Mouse (Mus musculus): ENCODE data around the gene Pik3r2.

The Pik3r2 gene

GRCm38 (mm10) chr8:70772890-70773289 is 3.6 kb downstream of the Pik3r2 start:
- DNase-seq (ENCODE audit: low spot score in 2 of 2) = no peak

- no peak for DNase-seq (ENCODE audit: low spot score in 2 of 2)
Observed at GRCm38 (mm10) chr8:70772075-70772474, 4.4 kb downstream of the Pik3r2 start.

GRCm38 (mm10) chr8:70771217-70771616 is 5.3 kb downstream of the Pik3r2 start:
- no peak for DNase-seq (ENCODE audit: low spot score in 2 of 2)

- DNase-seq (ENCODE audit: low spot score in 2 of 2) = no peak
Observed at GRCm38 (mm10) chr8:70770748-70771147, 5.8 kb downstream of the Pik3r2 start.

DNA sequence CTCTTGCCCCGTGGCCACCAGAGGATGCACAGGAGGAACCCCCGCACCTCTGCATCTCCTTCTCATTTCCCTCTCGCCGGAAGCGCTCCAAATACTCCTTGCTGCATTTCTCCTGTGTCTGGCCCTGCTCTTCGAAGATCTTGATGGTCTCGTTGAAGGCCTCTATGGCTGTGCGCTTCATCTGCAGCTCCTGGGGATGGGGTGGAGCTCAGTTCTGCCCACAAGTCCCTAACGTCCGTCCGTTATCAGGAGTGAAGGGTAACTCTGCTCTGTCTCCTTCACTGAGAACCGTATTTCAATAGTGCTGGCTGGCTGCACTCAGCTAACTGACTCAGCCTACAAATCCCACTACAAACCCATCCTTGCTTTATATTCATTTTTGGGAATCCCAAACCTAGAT is 6.7 kb downstream of the Pik3r2 start:
- DNase-seq (ENCODE audit: low spot score in 2 of 2) = no peak

- DNase-seq (ENCODE audit: low spot score in 2 of 2) = peak; percentile 86 to 95
Observed at GRCm38 (mm10) chr8:70769359-70769758, 7.2 kb downstream of the Pik3r2 start.

DNA sequence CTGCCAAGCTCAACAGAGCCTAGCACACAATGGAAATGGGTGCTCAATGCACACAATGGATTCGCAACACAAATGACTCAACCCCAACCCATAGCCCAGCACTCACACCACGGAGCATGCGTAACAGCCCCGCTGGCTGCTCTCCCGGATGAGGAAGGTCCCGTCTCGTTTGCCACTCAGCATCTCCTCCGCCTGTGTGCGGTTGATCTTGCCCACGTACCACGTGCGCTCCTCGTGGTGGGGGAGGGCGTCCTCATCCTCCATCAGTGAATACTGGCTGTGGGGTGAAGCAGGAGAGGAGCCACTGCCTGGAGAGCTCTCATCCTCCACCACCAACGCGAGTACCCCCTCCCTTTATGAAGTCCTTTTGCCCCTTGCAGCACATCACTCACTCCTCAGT is 7.6 kb downstream of the Pik3r2 start:
- no peak for DNase-seq (ENCODE audit: low spot score in 2 of 2)

- DNase-seq (ENCODE audit: low spot score in 2 of 2) = no peak
Observed at GRCm38 (mm10) chr8:70768231-70768776, 8.2 kb downstream of the Pik3r2 start.

GRCm38 (mm10) chr8:70767503-70767902 is 9.0 kb downstream of the Pik3r2 start:
- DNase-seq (ENCODE audit: low spot score in 2 of 2) = no peak

DNA sequence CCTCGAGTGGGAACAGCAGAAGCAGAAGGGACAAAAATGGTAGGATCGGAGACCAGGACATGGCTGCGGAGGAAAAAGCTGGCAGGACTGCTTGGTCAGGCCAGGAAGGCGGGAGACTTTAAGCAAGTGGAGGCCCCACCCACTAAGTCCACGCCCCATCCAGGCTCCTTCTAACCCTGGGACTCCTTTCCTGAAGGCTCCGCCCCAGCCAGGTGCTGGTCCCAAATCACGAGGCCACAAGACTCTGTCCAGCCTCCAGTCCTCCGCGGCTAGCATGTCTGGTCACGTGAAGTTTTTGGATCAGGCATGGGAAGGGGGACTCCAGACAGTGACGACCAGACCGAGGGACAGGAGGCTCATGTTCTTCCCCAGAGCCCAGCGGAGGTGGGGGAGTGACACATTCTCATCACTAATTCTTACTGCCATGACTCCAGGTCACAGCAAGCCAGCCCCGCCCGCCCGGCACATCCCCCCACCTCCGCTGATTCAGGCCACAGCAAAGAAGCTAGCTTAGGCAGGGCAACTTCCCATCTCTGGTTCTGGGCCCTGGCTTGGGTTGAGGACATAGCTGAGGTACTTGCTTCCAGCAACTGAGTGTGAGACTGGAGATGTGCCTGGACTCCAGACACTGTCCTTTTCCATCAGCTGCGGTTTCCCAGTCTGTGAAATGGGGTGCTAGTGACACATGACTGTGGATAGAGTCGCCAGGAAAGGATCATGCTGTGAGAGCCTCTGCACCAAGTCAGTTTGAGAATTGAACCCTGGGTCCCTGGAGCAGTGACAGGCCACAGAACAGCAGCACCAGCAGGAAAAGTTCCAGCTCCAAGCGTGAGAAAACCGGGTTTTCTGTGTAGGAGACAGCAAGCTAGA is 9.7 kb downstream of the Pik3r2 start:
- no peak for DNase-seq (ENCODE audit: low spot score in 2 of 2)

DNA sequence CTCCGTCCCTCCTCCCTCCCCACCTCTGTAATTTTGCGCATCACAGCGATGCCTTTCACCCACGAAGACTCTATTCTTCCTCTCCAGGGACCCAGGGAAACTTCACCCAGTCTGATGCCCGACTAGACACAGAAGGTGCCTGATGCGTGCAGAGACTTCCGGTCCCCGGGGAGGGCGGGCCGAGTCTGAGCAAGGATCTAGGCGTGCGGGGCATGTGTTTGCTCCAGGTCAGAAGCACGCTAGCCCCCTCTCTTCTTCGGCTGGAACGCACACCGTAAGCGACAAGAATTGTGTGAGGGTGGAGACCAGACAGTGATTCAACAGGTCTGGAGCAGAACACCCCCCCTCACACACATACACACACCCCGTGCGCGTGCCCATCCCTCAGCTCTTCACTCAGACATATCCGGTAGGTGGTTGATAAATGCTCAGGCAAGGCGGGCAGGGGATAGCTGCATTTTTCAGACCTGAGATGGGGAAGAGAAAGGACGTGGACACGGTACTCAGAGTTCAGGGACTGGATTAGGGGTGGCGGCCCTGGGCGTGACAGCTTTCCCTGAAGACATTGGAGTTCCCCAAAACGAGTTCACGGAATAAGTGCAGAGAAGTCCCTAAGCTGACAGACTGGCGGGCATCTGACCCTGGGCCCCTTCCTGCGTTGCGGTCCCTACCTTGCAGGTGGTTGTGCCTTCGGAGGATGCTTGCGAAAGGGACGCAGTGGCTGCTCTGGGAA is 10.5 kb downstream of the Pik3r2 start:
- no peak for DNase-seq (ENCODE audit: low spot score in 2 of 2)

DNA sequence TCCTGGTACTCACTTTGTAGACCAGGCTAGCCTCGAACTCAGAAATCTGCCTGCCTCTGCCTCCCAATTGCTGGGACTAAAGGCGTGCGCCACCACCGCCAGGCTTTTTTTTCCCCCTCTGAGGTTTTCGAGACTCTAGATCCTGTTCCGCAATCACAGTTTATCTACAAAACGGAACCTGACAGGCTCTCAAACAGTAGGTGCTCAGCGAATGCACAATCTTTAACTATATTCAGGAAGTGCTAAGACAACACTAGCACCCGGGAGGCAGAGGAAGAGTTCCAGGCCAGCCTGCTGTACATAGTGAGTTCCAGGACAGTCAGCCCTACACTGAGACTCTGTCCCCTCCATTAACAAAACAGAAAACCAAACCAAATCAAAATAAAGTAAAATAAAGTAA is 11.2 kb downstream of the Pik3r2 start:
- no peak for DNase-seq (ENCODE audit: low spot score in 2 of 2)

DNA sequence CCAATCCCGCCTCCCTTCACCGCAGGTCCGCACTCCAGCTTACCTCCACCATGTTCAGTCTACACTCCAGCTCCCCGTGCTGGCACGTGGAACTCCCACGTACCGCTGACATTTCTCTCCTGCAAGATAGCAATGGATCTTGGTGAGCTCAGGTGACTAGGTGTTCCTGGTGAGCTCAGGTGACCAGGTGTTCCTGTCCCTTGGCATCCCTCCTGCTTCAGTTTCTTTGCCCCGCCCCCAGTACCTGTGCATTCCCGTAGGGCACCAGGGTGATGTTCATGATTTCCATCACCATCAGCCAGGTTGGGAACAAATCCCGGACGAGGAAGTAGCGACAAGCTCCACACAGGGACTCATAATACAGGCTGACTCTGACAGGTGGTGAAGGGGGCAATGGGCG is 11.8 kb downstream of the Pik3r2 start:
- DNase-seq (ENCODE audit: low spot score in 2 of 2) = no peak

DNA sequence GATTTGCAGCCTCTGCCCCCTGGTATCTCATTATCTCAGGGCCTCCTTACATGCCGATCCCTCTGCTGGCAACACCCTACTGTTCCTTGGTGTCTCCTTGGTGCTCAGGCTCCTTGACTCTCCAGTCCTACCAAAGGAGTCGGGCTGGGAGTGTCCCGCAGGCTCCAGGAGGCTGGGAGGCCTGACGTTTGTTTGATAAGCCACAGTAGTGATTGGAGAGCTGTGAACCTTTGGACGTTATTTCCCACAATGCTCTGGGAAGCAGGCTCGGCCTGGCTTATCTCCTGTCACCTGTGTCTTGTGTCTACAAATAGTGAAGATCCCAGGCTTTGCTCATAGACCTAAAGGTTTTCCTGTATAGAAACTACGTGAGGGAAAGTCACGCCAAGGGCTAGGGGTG is 12.5 kb downstream of the Pik3r2 start:
- DNase-seq (ENCODE audit: low spot score in 2 of 2) = no peak

DNA sequence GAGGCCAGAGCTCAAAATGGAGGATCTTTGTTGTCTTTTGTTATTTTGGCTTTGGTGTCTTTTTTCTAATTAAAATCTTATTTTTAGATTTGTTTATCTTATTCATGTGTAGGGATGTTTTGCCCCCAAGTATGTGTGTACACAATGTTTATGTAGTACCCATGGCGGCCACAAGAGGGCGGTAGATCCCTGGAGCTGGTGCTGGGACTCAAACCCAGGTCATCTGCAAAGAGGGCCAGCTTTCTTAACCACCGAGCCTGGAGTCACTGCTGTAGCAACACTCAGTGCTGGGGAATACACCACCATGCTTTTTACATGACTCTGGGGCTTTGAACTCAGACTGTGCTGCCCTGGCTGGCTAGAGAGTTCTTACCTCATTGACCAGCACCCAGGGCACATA is 13.2 kb downstream of the Pik3r2 start:
- no peak for DNase-seq (ENCODE audit: low spot score in 2 of 2)

DNA sequence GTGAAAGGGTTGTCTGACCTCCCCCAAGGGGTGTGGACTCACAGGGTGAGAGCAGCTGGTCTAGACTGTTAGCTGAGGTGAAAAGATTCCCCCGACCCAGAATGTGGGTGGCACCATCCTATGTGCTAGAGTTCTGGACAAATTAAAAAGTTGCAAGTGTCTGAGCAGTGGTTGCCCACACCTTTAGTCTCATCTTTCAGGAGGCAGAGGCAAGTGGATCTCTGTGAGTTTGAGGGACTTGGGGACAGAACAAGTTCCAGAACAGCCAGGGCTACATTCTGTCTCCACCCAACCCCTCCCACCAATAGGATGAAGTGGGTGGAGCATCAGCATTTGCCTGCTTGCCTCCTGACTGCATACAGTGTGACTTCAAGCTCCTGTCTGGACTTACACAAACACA is 14.4 kb downstream of the Pik3r2 start:
- DNase-seq (ENCODE audit: low spot score in 2 of 2) = no peak

DNA sequence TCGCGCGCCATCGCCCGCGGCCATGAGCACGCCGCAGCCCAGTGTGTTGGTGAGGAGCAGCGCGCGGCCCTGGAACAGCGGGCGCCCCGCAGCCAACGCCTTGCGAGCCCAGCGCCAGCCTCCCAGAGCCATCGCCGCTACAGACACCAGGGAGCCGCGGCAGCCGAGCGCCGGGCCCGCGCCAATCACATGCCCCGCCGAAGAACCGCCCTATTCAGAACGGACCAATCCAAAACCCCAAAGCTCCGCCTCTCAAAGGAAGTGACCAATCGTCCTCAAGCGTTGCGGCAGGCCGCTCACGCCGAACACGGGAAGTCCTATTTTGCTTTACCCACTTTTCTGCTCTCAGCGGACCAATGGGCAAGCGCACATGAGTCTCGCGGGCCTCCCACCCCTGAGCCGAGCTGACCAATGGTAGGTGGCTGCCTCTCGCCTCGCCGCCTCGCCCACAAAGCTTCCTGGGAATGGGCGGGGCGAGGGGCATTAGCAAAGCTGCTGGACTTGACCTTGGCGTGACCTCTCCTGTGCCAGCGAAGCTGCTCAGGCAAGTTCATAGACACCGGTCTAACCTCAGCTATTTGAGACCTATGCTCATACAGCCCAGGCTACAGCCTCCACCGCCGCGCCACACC is 15.6 kb downstream of the Pik3r2 start, which contains the start of gene Mpv17l2:
TSS of gene Mpv17l2 (minus strand) at position 172 of the 632 bp plus-strand sequence.
- DNase-seq (ENCODE audit: low spot score in 2 of 2) = peak; percentile 96 to 98

GRCm38 (mm10) chr8:70760350-70760749 is 16.2 kb downstream of the Pik3r2 start:
- DNase-seq (ENCODE audit: low spot score in 2 of 2) = no peak

- DNase-seq (ENCODE audit: low spot score in 2 of 2) = no peak
Observed at GRCm38 (mm10) chr8:70758616-70759561, 17.6 kb downstream of the Pik3r2 start.

- peak in 1 of 2 experiments; percentile 13 for DNase-seq (ENCODE audit: low spot score in 2 of 2)
Observed at GRCm38 (mm10) chr8:70758308-70758615, 18.3 kb downstream of the Pik3r2 start.
